Mouse (Mus musculus): ENCODE results near the gene Stk11.

DNA sequence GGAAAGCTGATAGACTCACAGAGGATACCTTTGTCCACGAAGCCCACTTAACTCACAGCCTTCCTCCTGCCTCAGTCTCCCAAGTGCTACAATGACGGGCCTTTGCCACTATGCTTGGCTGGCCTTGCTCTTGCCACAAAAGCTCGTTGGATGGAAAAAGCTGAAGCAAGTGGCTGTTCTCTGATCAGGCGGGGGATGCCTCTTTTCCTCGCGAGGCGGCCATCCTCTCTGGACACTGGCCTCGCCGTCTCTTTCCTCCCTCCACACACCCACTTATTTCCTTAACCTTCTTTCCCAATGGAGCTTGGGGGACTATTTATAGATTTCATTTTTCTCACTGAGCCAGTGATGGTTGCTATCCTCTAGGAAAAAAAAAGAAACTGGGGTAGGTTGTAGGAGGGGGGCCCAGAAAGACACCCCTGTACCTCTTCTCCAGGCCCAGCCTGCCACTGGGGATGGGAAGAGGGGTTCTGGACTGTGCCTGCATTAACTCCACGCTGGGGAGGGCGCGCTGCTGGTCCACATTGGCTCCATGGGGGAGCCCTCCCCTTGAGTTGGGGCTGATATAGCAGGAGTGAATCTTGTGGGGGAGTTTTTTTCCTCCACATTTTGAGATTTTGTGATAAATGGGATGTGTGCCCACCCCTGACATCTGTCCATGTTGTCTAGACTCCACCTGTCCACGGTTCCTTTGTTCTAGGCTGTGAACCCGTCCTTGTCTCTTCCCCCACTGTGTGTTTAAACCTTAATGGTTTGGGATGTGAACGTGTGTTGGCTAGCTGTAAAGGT, 41.7 kb downstream of the Stk11 start:
- no peak for TF ChIP-seq ZC3H11A (IDR thresholded peaks at IDR 0.05; ENCODE audit: borderline replicate concordance, low read depth, low read length)
- no peak for TF ChIP-seq ZNF384 (IDR thresholded peaks at IDR 0.05; ENCODE audit: low read depth, low read length)
- no peak for TF ChIP-seq HCFC1 (IDR thresholded peaks at IDR 0.05; ENCODE audit: borderline replicate concordance, insufficient read depth, low read length)
- TF ChIP-seq CHD2 (IDR thresholded peaks at IDR 0.05; ENCODE audit: low read depth, low read length): no peak
- no peak for TF ChIP-seq MAFK (IDR thresholded peaks at IDR 0.05; ENCODE audit: insufficient read depth, low read depth, low read length)
